Mouse (Mus musculus): ENCODE measurements around the gene Tnfrsf13c. TPM values are rescaled to one million over a fixed set of nuclear protein-coding genes. Genes with fewer than 3 reads are reported as not detected.

Gene Tnfrsf13c
- total RNA-seq, 2 experiments from 2014 or later = 0.69 to 1.0 TPM

GRCm38 (mm10) chr15:82184656-82185055 is 39.5 kb downstream of the Tnfrsf13c start:
- DNase-seq (ENCODE audit: low spot score in 2 of 2) = no peak

- no peak for DNase-seq (ENCODE audit: low spot score in 2 of 2)
Measured at GRCm38 (mm10) chr15:82184183-82184582, 40.0 kb downstream of the Tnfrsf13c start.

- DNase-seq (ENCODE audit: low spot score in 2 of 2) = no peak
Measured at GRCm38 (mm10) chr15:82183596-82183995, 40.6 kb downstream of the Tnfrsf13c start.

GRCm38 (mm10) chr15:82182311-82182710 is 41.9 kb downstream of the Tnfrsf13c start:
- no peak for DNase-seq (ENCODE audit: low spot score in 2 of 2)

- no peak for DNase-seq (ENCODE audit: low spot score in 2 of 2)
Measured at GRCm38 (mm10) chr15:82181131-82181530, 43.0 kb downstream of the Tnfrsf13c start.

- no peak for DNase-seq (ENCODE audit: low spot score in 2 of 2)
Measured at GRCm38 (mm10) chr15:82177743-82178290, 46.4 kb downstream of the Tnfrsf13c start.

- no peak for DNase-seq (ENCODE audit: low spot score in 2 of 2)
Measured at GRCm38 (mm10) chr15:82175091-82175490, 49.1 kb downstream of the Tnfrsf13c start.

- DNase-seq (ENCODE audit: low spot score in 2 of 2) = no peak
Measured at GRCm38 (mm10) chr15:82172648-82173047, 51.5 kb downstream of the Tnfrsf13c start.

Small RNA genes within 50 kb of the gene (microRNA-seq; reads per million reads assigned to microRNA genes)
- gene Mir33 = 28.4 to 29.5 reads per million in 2 experiments

Other genes starting within 250 kb of the Tnfrsf13c start
- gene 1700029P11Rik, start 243.8 kb downstream of the Tnfrsf13c start, total RNA-seq (2021) = not detected
- gene Xrcc6, start 236.5 kb downstream of the Tnfrsf13c start, total RNA-seq (2021) = 10 to 100 TPM; 25.5 to 36.2 TPM
- 10 to 100 TPM; 86.3 to 99.3 TPM for gene Desi1, start 190.5 kb downstream of the Tnfrsf13c start, total RNA-seq (2021)
- gene Snu13, start 176.8 kb downstream of the Tnfrsf13c start, total RNA-seq (2021) = 100 to 1,000 TPM in 1 of 2 experiments, 10 to 100 TPM in 1; 97.5 to 108 TPM
- not detected for gene 4930407I10Rik, start 165.2 kb downstream of the Tnfrsf13c start, total RNA-seq (2021)
- gene Mei1, start 154.4 kb downstream of the Tnfrsf13c start, total RNA-seq (2021) = under 1 TPM; 0.18 to 0.27 TPM
- gene Ccdc134, start 96.4 kb downstream of the Tnfrsf13c start, total RNA-seq (2021) = 10 to 100 TPM; 10.7 to 13.5 TPM
- 100 to 1,000 TPM; 191 to 198 TPM for gene Srebf2, start 77.2 kb downstream of the Tnfrsf13c start, total RNA-seq (2021)
- 1 to 10 TPM; 2.0 to 3.1 TPM for gene Shisa8, start 11.6 kb downstream of the Tnfrsf13c start, total RNA-seq (2021)
- 1 to 10 TPM; 6.5 to 9.0 TPM for gene Cenpm, start 20.4 kb upstream of the Tnfrsf13c start, total RNA-seq (2021)
- gene 1500009C09Rik, start 28.0 kb upstream of the Tnfrsf13c start, total RNA-seq (2021) = 10 to 100 TPM; 79.9 to 88.8 TPM
- gene Sept3, start 50.5 kb upstream of the Tnfrsf13c start, total RNA-seq (2021) = 100 to 1,000 TPM; 617 to 640 TPM
- gene Wbp2nl, start 74.6 kb upstream of the Tnfrsf13c start, total RNA-seq (2021) = under 1 TPM in 1 of 2 experiments, not detected in 1; 0.25 TPM
- 10 to 100 TPM; 36.9 to 43.3 TPM for gene Naga, start 114.6 kb upstream of the Tnfrsf13c start, total RNA-seq (2021)
- gene Pheta2, start 114.6 kb upstream of the Tnfrsf13c start, total RNA-seq (2021) = 1 to 10 TPM in 1 of 2 experiments, under 1 TPM in 1; 0.80 to 1.1 TPM
- 100 to 1,000 TPM; 158 to 179 TPM for gene Smdt1, start 114.6 kb upstream of the Tnfrsf13c start, total RNA-seq (2021)
- gene Ndufa6, start 130.0 kb upstream of the Tnfrsf13c start, total RNA-seq (2021) = 100 to 1,000 TPM; 201 to 212 TPM
- 10 to 100 TPM; 18.8 to 19.5 TPM for gene Cyp2d22, start 155.9 kb upstream of the Tnfrsf13c start, total RNA-seq (2021)
- not detected for gene Cyp2d11, start 169.7 kb upstream of the Tnfrsf13c start, total RNA-seq (2021)
- gene Cyp2d10, start 182.8 kb upstream of the Tnfrsf13c start, total RNA-seq (2021) = under 1 TPM in 1 of 2 experiments, not detected in 1; 0.40 TPM
- gene Cyp2d9, start 209.1 kb upstream of the Tnfrsf13c start, total RNA-seq (2021) = not detected

All from layer of hippocampus, postnatal 10 days (tissue).